Mouse (Mus musculus) bone marrow macrophage, adult 2 months (primary cell): ENCODE measurements around the gene Ahdc1.

Experiments
- CTCF ChIP-seq: IDR thresholded peaks from 2 replicates; pipeline ENCODE4 v1.5.1; 2012; ENCODE audit warnings: low read depth, mild to moderate bottlenecking, low read length, moderate library complexity
- POLR2A ChIP-seq: IDR thresholded peaks from 2 replicates; pipeline ENCODE4 v1.6.1; 2012; ENCODE audit warnings: mild to moderate bottlenecking, low read depth, low read length, borderline replicate concordance

DNA sequence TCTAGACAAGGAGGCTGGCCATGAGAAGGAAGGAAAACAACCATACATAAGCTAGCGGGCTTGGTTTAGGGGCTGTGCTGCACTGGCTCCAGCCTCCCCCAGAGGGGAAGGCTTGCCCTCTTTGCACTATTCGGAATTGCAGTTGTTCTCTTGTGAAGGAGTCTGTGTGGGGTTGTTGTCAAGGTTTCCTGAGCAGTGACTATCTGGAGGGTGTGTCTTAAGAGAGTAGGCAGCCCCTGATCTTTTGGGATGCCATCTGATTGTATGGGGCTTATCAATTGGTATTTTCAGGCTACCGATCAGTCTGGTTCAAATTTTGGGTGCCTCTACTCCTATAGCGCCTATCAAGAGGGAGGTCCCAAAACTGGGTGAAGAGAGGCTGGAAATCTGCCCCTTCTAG is 31.2 kb downstream of the Ahdc1 start:
- TF ChIP-seq CTCF, result no peak
- TF ChIP-seq POLR2A, result no peak
